Mouse (Mus musculus): ENCODE measurements at regions not wholly inside any gene's neighbourhood (a gene's known extent, or its start where the extent isn't known, plus 50 kb on each side); places are given as distances from the start of the nearest gene placed in this dataset.

- ATAC-seq (ENCODE audit: low FRiP score, low read depth) (no peak), DNase-seq (ENCODE audit: low spot score) (no peak)
- no peak overlapping the region for H3K4me3 ChIP-seq (replicated peaks; ENCODE audit: low read length)
- no peak overlapping the region for H3K4me2 ChIP-seq (replicated peaks; ENCODE audit: low read depth, low read length, severe bottlenecking)
- H3K27ac ChIP-seq (replicated peaks; ENCODE audit: low read depth, low read length) = no peak overlapping the region
- WGBS = 87% methylated on average over 3 of the region's 3 CpGs
- no peaks in the 10 kb centered on the region for H3K9me3 ChIP-seq (ENCODE audit: control insufficient read depth, low read length)
- H3K4me1 ChIP-seq (ENCODE audit: control insufficient read depth, insufficient read depth, low read length) = peaks cover 10% of the 10 kb centered on the region
- H3K9ac ChIP-seq (ENCODE audit: low read depth, low read length, severe bottlenecking) = no peak overlapping the region
- no peaks in the 10 kb centered on the region for H3K27me3 ChIP-seq (ENCODE audit: control insufficient read depth, insufficient read depth, low read length)
- no peaks in the 10 kb centered on the region for H3K36me3 ChIP-seq (ENCODE audit: control insufficient read depth, insufficient read depth, low read length)
- TF ChIP-seq POLR2A (IDR thresholded peaks at IDR 0.05; ENCODE audit: borderline replicate concordance, extremely low read depth, insufficient read depth, insufficient read length) = no peak
Measured at GRCm38 (mm10) chr1:137561686-137562085, 601.4 kb upstream of the Nr5a2 start.

GRCm38 (mm10) chr1:137560389-137561268, 600.4 kb upstream of the Nr5a2 start:
- no peaks in the 10 kb centered on the region for H3K27me3 ChIP-seq (ENCODE audit: control insufficient read depth, insufficient read depth, low read length)
- H3K36me3 ChIP-seq (ENCODE audit: control insufficient read depth, insufficient read depth, low read length) = no peaks in the 10 kb centered on the region
- DNase-seq (ENCODE audit: low spot score) (peak; percentile 6), ATAC-seq (ENCODE audit: low FRiP score, low read depth) (no peak; the same call in 1 of the 2 replicates)
- 39% methylated on average over 11 of the region's 11 CpGs for WGBS
- H3K9me3 ChIP-seq (ENCODE audit: control insufficient read depth, low read length) = no peaks in the 10 kb centered on the region
- H3K4me1 ChIP-seq (ENCODE audit: control insufficient read depth, insufficient read depth, low read length) = peaks cover 10% of the 10 kb centered on the region
- no peak overlapping the region for H3K9ac ChIP-seq (ENCODE audit: low read depth, low read length, severe bottlenecking)
- TF ChIP-seq POLR2A (IDR thresholded peaks at IDR 0.05; ENCODE audit: borderline replicate concordance, extremely low read depth, insufficient read depth, insufficient read length) = no peak
- no peak overlapping the region for H3K4me2 ChIP-seq (replicated peaks; ENCODE audit: low read depth, low read length, severe bottlenecking)
- no peak overlapping the region for H3K27ac ChIP-seq (replicated peaks; ENCODE audit: low read depth, low read length)
- no peak overlapping the region for H3K4me3 ChIP-seq (replicated peaks; ENCODE audit: low read length)

- 92% methylated on average over 1 of the region's 1 CpGs for WGBS
Measured at GRCm38 (mm10) chr1:137549659-137550058, 589.4 kb upstream of the Nr5a2 start.

DNA sequence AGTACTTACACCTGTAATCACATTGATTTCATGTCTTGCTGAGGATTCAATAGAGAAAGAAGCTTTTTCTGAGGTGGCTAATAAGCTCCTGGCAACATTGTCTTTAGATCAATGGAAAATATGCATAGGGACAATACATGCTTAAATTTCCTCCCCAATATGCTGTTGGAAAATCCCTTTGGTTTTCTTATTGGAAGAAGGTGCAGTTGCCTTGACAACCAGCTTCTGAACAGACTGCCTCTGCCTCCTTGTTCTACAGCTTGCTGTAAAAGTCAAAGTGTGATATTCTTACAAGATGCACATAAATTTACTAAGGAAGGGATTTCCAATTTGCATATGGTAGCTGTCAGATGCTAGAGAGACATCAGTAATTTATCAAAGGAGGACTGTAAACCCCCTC, 585.4 kb upstream of the Nr5a2 start:
- H3K36me3 ChIP-seq (ENCODE audit: control insufficient read depth, insufficient read depth, low read length) = no peaks in the 10 kb centered on the region
- no peak for TF ChIP-seq POLR2A (IDR thresholded peaks at IDR 0.05; ENCODE audit: borderline replicate concordance, extremely low read depth, insufficient read depth, insufficient read length)
- H3K9ac ChIP-seq (ENCODE audit: low read depth, low read length, severe bottlenecking) = no peak overlapping the region
- H3K4me3 ChIP-seq (replicated peaks; ENCODE audit: low read length) = no peak overlapping the region
- no peak overlapping the region for H3K27ac ChIP-seq (replicated peaks; ENCODE audit: low read depth, low read length)
- ATAC-seq (ENCODE audit: low FRiP score, low read depth) = no peak
- H3K4me2 ChIP-seq (replicated peaks; ENCODE audit: low read depth, low read length, severe bottlenecking) = no peak overlapping the region
- 0 out of 2 replicates have a peak, but pooled peaks cover 2% of the 10 kb centered on the region for H3K4me1 ChIP-seq (ENCODE audit: control insufficient read depth, insufficient read depth, low read length)
- H3K9me3 ChIP-seq (ENCODE audit: control insufficient read depth, low read length) = no peaks in the 10 kb centered on the region
- no peaks in the 10 kb centered on the region for H3K27me3 ChIP-seq (ENCODE audit: control insufficient read depth, insufficient read depth, low read length)
- no peak for DNase-seq (ENCODE audit: low spot score)

More at GRCm38 (mm10) chr1:137549659-137550058, 589.4 kb upstream of the Nr5a2 start:
- no peaks in the 10 kb centered on the region for H3K27me3 ChIP-seq (ENCODE audit: control insufficient read depth, insufficient read depth, low read length)
- TF ChIP-seq POLR2A (IDR thresholded peaks at IDR 0.05; ENCODE audit: borderline replicate concordance, extremely low read depth, insufficient read depth, insufficient read length) = no peak
- no peak overlapping the region for H3K4me2 ChIP-seq (replicated peaks; ENCODE audit: low read depth, low read length, severe bottlenecking)
- H3K9me3 ChIP-seq (ENCODE audit: control insufficient read depth, low read length) = no peaks in the 10 kb centered on the region
- H3K36me3 ChIP-seq (ENCODE audit: control insufficient read depth, insufficient read depth, low read length) = no peaks in the 10 kb centered on the region
- ATAC-seq (ENCODE audit: low FRiP score, low read depth) = no peak
- no peak for DNase-seq (ENCODE audit: low spot score)
- no peak overlapping the region for H3K9ac ChIP-seq (ENCODE audit: low read depth, low read length, severe bottlenecking)
- no peak overlapping the region for H3K4me3 ChIP-seq (replicated peaks; ENCODE audit: low read length)
- H3K4me1 ChIP-seq (ENCODE audit: control insufficient read depth, insufficient read depth, low read length) = no peaks in the 10 kb centered on the region
- no peak overlapping the region for H3K27ac ChIP-seq (replicated peaks; ENCODE audit: low read depth, low read length)

GRCm38 (mm10) chr1:137543828-137544227, 583.6 kb upstream of the Nr5a2 start:
- Histone ChIP-seq H3K27ac (replicated peaks; ENCODE audit: low read depth, low read length) (no peak overlapping the region), H3K9ac (ENCODE audit: low read depth, low read length, severe bottlenecking) (no peak overlapping the region), H3K4me1 (ENCODE audit: control insufficient read depth, insufficient read depth, low read length) (peaks cover 10% of the 10 kb centered on the region), H3K36me3 (ENCODE audit: control insufficient read depth, insufficient read depth, low read length) (no peaks in the 10 kb centered on the region), H3K4me2 (replicated peaks; ENCODE audit: low read depth, low read length, severe bottlenecking) (no peak overlapping the region), H3K4me3 (replicated peaks; ENCODE audit: low read length) (no peak overlapping the region), H3K27me3 (ENCODE audit: control insufficient read depth, insufficient read depth, low read length) (no peaks in the 10 kb centered on the region), H3K9me3 (ENCODE audit: control insufficient read depth, low read length) (no peaks in the 10 kb centered on the region)
- WGBS = 89% methylated on average over 3 of the region's 3 CpGs
- DNase-seq (ENCODE audit: low spot score) (no peak), ATAC-seq (ENCODE audit: low FRiP score, low read depth) (no peak)
- TF ChIP-seq POLR2A (IDR thresholded peaks at IDR 0.05; ENCODE audit: borderline replicate concordance, extremely low read depth, insufficient read depth, insufficient read length) = no peak

All from limb, embryonic 14.5 days (tissue).